Mouse (Mus musculus) ovary, adult 18-20 months (tissue): Measurements from ENCODE around the gene Gm10382.
"Not testable (repeated sequence)": the region's sequence is repeated elsewhere in the genome, so short reads cannot be mapped to it uniquely, and the experiment has no call there.

Source experiments
- DNase-seq: peaks from one replicate; pipeline ENCODE4 v3.0.0; 2022; ENCODE audit warnings: low spot score, mixed read lengths

Gm10382 gene

GRCm38 (mm10) chr5:125418636-125419035 lies 29.5 kb downstream of the Gm10382 start:
- no peak for DNase-seq

DNA sequence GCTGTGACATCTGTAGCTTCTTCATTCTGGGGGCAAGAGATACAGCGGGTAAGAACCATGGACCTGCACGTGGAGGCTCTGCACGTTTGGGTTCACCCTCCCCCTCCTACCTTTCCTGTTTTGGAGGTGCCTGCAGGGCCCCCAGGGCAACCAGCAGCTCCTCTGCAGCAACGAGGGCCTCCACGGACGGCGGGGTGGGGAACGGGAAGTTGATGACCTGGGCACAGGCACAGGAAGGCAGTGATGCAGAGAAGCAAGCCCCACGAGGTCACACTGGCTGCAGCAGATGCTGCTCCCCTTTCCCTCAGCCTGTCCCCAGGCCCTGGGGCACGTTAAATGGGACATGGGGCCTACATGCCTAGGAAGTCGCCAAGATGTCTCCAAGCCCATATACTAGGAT lies 30.0 kb downstream of the Gm10382 start:
- DNase-seq, result no peak

DNA sequence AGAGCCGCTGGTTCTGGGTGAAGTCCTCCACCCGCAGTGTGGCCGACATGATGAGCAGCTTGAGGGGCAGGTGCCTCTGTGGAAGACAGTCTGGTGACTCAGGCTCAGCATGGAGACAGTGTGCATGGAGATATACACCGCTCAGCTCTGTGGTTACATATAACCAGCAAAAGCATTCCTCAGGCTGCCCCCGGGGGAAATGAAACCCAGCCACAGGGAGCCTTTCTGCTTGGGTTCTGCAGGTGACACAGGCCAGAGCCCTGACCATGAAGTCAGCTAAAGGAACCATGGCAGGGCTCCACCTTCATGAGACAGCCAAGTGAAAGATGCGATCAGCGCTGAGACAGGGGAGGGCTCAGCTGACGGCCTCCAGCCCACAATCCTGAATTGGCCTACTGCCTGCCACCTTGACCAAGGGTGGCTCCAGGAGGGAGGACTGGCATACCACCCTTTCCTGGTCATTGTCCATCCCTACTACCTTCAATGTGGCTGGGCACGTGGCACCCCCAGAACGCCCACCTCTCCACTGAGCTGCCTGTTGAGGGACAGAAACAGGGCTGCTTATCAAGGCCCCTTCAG lies 36.7 kb downstream of the Gm10382 start:
- DNase-seq, result no peak

GRCm38 (mm10) chr5:125426343-125426742 lies 37.2 kb downstream of the Gm10382 start:
- DNase-seq, result no peak

DNA sequence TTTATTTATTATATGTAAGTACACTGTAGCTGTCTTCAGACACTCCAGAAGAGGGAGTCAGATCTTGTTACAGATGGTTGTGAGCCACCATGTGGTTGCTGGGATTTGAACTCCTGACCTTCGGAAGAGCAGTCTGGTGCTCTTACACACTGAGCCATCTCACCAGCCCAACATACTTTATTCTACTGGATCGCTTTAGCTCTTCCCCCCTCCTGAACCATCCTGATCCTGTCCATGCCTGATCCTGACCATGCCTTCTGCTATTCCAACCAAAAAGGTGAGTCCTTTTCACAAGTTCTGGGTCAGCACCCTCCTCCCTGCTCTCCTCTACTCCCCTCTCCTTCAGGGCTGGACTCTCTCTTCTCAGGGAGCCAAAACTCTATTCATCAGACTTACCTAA lies 43.2 kb downstream of the Gm10382 start:
- not testable (repeated sequence) for DNase-seq

- peak; percentile 91 for DNase-seq
These were observed 44.7 kb downstream of the Gm10382 start, which contains the start of gene Dhx37 for GRCm38 (mm10) chr5:125433793-125434337. Gene Dhx37 (minus strand): TSS chr5:125434121.

DNA sequence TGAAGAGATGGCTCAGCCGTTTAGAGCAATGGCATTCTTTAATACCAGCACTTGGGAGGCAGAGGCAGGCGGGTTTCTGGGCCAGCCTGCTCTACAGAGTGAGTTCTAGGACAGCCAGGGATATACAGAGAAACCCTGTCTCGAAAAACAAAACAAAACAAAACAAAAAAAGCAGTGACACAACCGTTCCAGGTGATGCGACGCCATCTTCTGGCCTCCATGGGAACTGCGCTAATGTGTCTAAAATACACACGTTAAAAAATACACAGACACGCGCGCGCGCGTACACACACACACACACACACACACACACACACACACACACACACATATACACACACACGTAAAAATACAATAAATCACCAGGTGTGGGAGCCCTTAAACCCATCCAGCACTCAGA lies 45.2 kb downstream of the Gm10382 start:
- DNase-seq, result not testable (repeated sequence)
